ENCODE assay signal across 17 mouse cellular contexts in the genomic region with DNA sequence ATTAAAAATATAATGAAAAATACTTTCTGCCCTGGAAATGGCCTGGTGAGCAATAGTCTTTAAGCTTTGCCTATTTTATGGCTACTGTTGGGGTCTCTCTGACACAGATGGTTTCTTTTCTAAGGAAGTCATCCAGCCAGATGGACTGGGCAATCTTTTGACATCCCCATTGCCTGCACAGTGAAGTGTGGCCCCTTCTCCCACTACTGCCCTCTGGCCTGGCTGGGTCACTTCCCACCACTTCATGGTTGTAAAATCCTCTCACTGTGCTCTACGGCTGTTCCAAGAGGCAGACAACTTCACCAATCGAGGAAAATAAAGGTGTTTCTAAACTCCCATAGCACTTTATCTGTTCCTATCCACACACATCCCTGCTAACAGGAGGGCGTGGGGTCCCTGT.
"Had no signal": no experiment of that assay in that cellular context is flagged by ENCODE, and none has a peak within 500 bp of the region (broad histone marks: within the 10 kb centered on the region; RNA-seq: fewer than 3 reads in every experiment).

No protein-coding gene starts in this region.

- ATAC-seq: lung, postnatal 0 days; midbrain, embryonic 13.5 days; midbrain, embryonic 15.5 days had no signal

- H3K27ac ChIP-seq: lung, embryonic 15.5 days; macrophage; midbrain, embryonic 13.5 days; midbrain, embryonic 15.5 days; neural tube, embryonic 12.5 days; stomach, embryonic 15.5 days; stomach, postnatal 0 days had no signal

- H3K4me1 ChIP-seq: lung, embryonic 15.5 days; megakaryocyte, embryonic 14.5 days; midbrain, embryonic 15.5 days; neural tube, embryonic 12.5 days; stomach, embryonic 15.5 days had no signal

- H3K36me3 ChIP-seq: lung, embryonic 15.5 days; midbrain, embryonic 13.5 days; midbrain, embryonic 15.5 days; neural tube, embryonic 12.5 days; stomach, embryonic 15.5 days had no signal

- H3K9ac ChIP-seq: lung, embryonic 15.5 days; midbrain, embryonic 13.5 days; midbrain, embryonic 15.5 days; neural tube, embryonic 12.5 days; stomach, embryonic 15.5 days had no signal

- H3K4me2 ChIP-seq: lung, embryonic 15.5 days; midbrain, embryonic 11.5 days; midbrain, embryonic 13.5 days; midbrain, embryonic 15.5 days; neural tube, embryonic 12.5 days; stomach, embryonic 15.5 days had no signal

- H3K4me3 ChIP-seq: lung, embryonic 15.5 days; megakaryocyte, embryonic 14.5 days; midbrain, embryonic 13.5 days; midbrain, embryonic 15.5 days; neural tube, embryonic 12.5 days; stomach, embryonic 15.5 days had no signal

- H3K27me3 ChIP-seq: lung, embryonic 15.5 days; megakaryocyte, embryonic 14.5 days; midbrain, embryonic 13.5 days; midbrain, embryonic 15.5 days; neural tube, embryonic 12.5 days; stomach, embryonic 15.5 days had no signal

- H3K9me3 ChIP-seq: lung, embryonic 15.5 days; midbrain, embryonic 13.5 days; midbrain, embryonic 15.5 days; neural tube, embryonic 12.5 days; stomach, embryonic 15.5 days had no signal

- DNase-seq: lung, adult 2 months; lung, postnatal 14 days; lung, postnatal 36 days; right cerebral cortex, postnatal 14 days; thymus, adult 2 months; thymus, postnatal 25 days; thymus, postnatal 4 days had no signal
